Mouse (Mus musculus) limb, embryonic 14.5 days (tissue): ENCODE measurements at regions not wholly inside any gene's neighbourhood (a gene's known extent, or its start where the extent isn't known, plus 50 kb on each side); places are given as distances from the start of the nearest gene placed in this dataset.

ENCODE experiments used
- ATAC-seq: fragments of 200-750 bp; cut with Nextera tagmentation; 2 replicates; pipeline ENCODE4 v1.8.0; 2017; ENCODE audit warnings: low read depth, moderate number of reproducible peaks, moderate TSS enrichment; ENCODE audit not compliant: low FRiP score
- DNase-seq: peaks from one replicate; pipeline ENCODE4 v3.0.0-alpha.2; 2015; ENCODE audit warnings: low spot score
- H3K27ac ChIP-seq: fragments of 300-500 bp; sonication (generic); replicated peaks from 2 replicates; pipeline ENCODE4 v1.5.1; 2014; ENCODE audit warnings: low read depth, mild to moderate bottlenecking, low read length, moderate library complexity, mixed read lengths
- H3K27me3 ChIP-seq: fragments of 300-500 bp; sonication (generic); 2 replicates; pipeline ENCODE4 v1.6.1; 2014; ENCODE audit warnings: low read length, mixed read lengths; ENCODE audit not compliant: control insufficient read depth, insufficient read depth
- H3K36me3 ChIP-seq: fragments of 300-500 bp; sonication (generic); 2 replicates; pipeline ENCODE4 v1.6.1; 2014; ENCODE audit warnings: mild to moderate bottlenecking, low read length, moderate library complexity, mixed read lengths; ENCODE audit not compliant: control insufficient read depth, insufficient read depth
- H3K4me1 ChIP-seq: fragments of 300-500 bp; sonication (generic); 2 replicates; pipeline ENCODE4 v1.6.1; 2014; ENCODE audit warnings: antibody characterized with exemption, low read length, mixed read lengths; ENCODE audit not compliant: control insufficient read depth, insufficient read depth
- H3K4me2 ChIP-seq: fragments of 300-500 bp; sonication (generic); replicated peaks from 2 replicates; pipeline ENCODE4 v1.6.1; 2014; ENCODE audit warnings: low read depth, mild to moderate bottlenecking, low read length, moderate library complexity; ENCODE audit not compliant: severe bottlenecking
- H3K4me3 ChIP-seq: fragments of 300-500 bp; sonication (generic); replicated peaks from 2 replicates; pipeline ENCODE4 v1.5.1; 2014; ENCODE audit warnings: low read length
- H3K9ac ChIP-seq: fragments of 300-500 bp; sonication (generic); 2 replicates; pipeline ENCODE4 v1.6.1; 2014; ENCODE audit warnings: mild to moderate bottlenecking, low read depth, low read length, moderate library complexity; ENCODE audit not compliant: severe bottlenecking
- H3K9me3 ChIP-seq: fragments of 300-500 bp; sonication (generic); 2 replicates; pipeline ENCODE4 v1.6.1; 2016; ENCODE audit warnings: low read length; ENCODE audit not compliant: control insufficient read depth
- POLR2A ChIP-seq: fragments of 200-500 bp; IDR thresholded peaks from 2 replicates; pipeline ENCODE4 v1.8.0; 2012; ENCODE audit warnings: inconsistent platforms, mild to moderate bottlenecking, moderate library complexity, borderline replicate concordance; ENCODE audit not compliant: insufficient read depth, insufficient read length; ENCODE audit errors: extremely low read depth
- WGBS: fragments of 180-500 bp; shearing (Covaris S2); extraction: QIAGEN DNeasy Blood & Tissue Kit; methylation state at CpG from one replicate; pipeline ENCODE4 v1.1.7; 2014; 5-methylcytosine and 5-hydroxymethylcytosine counted together

DNA sequence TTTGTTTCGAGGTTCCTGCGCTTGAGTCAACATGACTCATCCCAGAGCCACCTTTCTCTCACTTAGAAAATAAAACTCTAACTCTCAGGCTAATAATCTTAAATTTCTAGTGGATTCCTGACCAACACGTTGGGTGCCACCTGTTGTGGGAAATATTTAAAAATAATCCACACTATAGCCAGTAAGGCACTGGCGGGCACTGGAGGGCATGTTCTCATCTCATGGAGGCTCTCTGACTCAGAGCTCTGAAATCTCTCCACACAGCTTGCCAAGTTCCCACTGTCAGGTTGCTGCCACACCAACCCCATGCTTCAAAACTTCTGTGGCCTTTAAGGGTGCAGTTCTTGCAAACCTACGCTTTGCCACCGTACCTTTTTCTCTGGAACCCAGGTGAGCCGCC is 644.8 kb downstream of the Slc22a22 start:
- DNase-seq (no peak), ATAC-seq (no peak)
- Histone ChIP-seq H3K9ac (no peak overlapping the region), H3K36me3 (no peaks in the 10 kb centered on the region), H3K4me2 (no peak overlapping the region), H3K27me3 (no peaks in the 10 kb centered on the region), H3K4me1 (no peaks in the 10 kb centered on the region), H3K27ac (no peak overlapping the region), H3K4me3 (no peak overlapping the region), H3K9me3 (no peaks in the 10 kb centered on the region)
- 94% methylated on average over 7 of the region's 7 CpGs for WGBS
- TF ChIP-seq POLR2A, result no peak

DNA sequence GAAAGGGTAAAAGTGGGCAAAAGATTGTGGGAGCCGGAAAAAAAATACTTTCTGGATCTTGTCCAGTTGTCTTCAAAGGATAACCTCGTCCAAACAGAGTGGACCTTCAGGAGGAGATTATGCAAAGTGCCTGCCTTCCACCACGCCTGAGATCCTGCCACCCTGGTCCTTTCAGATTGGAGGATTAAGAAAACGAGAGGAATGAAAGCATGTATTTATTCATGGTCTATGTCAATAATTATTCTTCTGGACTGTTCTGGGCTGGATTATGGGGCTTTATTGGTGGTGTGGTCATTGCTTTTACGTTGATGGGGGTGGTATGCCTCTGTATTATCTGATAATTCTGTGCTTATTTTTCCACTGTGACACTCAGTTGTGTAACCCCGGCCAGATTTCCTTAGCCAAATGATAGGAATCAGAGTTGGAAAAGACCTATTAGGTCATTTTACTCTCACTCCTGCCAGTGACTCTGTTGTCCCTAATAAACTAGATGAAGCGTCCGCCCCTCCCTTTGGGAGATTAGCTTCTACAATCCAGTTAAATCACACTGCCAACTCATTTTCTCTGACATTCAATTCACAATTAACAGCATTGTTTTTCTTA is 656.3 kb downstream of the Slc22a22 start:
- H3K9ac ChIP-seq, result no peak overlapping the region
- no peak overlapping the region for H3K4me2 ChIP-seq
- H3K36me3 ChIP-seq, result no peaks in the 10 kb centered on the region
- 73% methylated on average over 8 of the region's 8 CpGs for WGBS
- H3K9me3 ChIP-seq, result no peaks in the 10 kb centered on the region
- no peaks in the 10 kb centered on the region for H3K27me3 ChIP-seq
- no peak overlapping the region for H3K4me3 ChIP-seq
- no peak for DNase-seq
- H3K4me1 ChIP-seq, result no peaks in the 10 kb centered on the region
- no peak for TF ChIP-seq POLR2A
- ATAC-seq, result no peak
- no peak overlapping the region for H3K27ac ChIP-seq

- Histone ChIP-seq H3K9ac (no peak overlapping the region), H3K4me1 (no peaks in the 10 kb centered on the region), H3K36me3 (no peaks in the 10 kb centered on the region), H3K9me3 (no peaks in the 10 kb centered on the region), H3K4me2 (no peak overlapping the region), H3K27ac (no peak overlapping the region), H3K27me3 (no peaks in the 10 kb centered on the region), H3K4me3 (no peak overlapping the region)
- 79% methylated on average over 4 of the region's 4 CpGs for WGBS
- no peak for TF ChIP-seq POLR2A
- ATAC-seq (no peak), DNase-seq (no peak)
Measured at GRCm38 (mm10) chr15:56820256-56820976, 657.0 kb downstream of the Slc22a22 start.

DNA sequence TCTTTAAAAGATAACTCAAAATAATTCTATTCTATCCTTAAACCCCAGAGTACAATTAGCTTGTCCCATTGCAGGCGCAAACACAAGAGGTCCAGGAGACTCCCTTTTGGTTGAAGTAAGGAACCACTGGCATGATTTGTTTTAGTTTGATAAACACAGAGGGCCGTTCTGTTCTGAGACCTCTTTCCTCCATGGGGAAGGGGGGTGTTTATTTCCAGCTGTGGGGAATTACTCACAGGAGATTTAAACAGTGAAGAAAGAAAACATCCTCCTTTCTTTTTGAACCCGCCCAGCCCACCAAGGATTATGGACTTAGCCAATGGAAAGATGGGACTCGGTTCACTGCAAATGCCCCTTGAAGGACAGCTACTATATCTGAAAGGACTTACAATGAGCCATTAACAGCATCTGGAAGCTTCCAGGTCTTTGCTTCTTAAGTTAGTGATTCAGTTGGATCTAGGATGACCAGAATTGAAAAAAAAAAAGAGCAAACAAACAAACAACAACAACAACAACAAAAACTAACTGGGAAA is 659.2 kb downstream of the Slc22a22 start:
- no peak overlapping the region for H3K27ac ChIP-seq
- no peaks in the 10 kb centered on the region for H3K9me3 ChIP-seq
- WGBS, result 51% methylated on average over 4 of the region's 4 CpGs
- H3K4me3 ChIP-seq, result no peak overlapping the region
- DNase-seq (no peak), ATAC-seq (no peak)
- H3K27me3 ChIP-seq, result no peaks in the 10 kb centered on the region
- no peaks in the 10 kb centered on the region for H3K4me1 ChIP-seq
- H3K4me2 ChIP-seq, result no peak overlapping the region
- H3K9ac ChIP-seq, result no peak overlapping the region
- TF ChIP-seq POLR2A, result no peak
- H3K36me3 ChIP-seq, result no peaks in the 10 kb centered on the region

DNA sequence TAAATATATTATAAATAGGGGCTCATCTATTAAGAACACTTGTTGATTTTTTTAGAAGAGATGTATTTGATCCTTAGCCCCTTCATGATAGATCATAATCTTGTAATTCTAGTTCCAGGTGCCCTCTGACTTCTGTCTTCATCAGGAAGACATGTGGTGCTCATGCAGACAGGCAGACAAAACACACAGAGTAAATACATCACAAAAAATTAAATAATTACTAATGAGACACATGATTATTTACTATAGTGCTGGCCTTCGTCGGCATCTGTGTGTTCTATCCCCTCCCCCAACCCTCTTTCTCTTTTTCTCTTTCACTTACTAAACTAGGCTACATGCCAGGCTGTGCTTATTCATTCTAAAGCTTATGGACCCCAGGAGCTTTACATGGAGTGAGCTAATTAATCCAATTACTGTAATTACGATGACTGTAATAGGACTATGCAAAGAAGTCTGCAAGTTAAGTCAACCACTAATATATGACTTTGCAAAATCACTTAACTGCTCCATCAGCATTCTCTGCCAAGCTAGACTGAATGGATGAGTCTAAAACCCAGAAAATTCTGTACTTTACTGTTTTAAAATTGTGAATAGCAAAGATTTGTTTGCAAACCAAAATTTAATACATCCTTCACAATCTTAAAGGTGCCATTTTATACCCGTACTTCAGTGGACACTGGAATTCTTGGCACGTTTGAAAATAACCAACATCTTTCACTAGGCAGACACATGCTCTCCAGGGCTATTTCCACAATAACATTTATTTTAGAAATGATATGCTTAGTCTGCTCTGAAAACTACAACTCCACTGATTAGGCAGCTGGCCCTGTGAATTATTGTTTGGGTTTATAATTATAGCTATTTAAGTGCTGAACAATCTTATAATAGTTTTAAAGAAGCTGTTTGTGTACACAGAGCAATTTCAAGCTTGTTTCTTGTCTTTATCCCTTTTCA is 659.9 kb downstream of the Slc22a22 start:
- DNase-seq (no peak), ATAC-seq (no peak)
- H3K27me3 ChIP-seq, result no peaks in the 10 kb centered on the region
- TF ChIP-seq POLR2A, result no peak
- H3K9ac ChIP-seq, result no peak overlapping the region
- H3K4me1 ChIP-seq, result no peaks in the 10 kb centered on the region
- no peak overlapping the region for H3K27ac ChIP-seq
- WGBS, result 52% methylated on average over 5 of the region's 5 CpGs
- no peak overlapping the region for H3K4me3 ChIP-seq
- H3K36me3 ChIP-seq, result no peaks in the 10 kb centered on the region
- no peaks in the 10 kb centered on the region for H3K9me3 ChIP-seq
- H3K4me2 ChIP-seq, result no peak overlapping the region
